Mouse (Mus musculus) heart, adult 2 months (tissue): ENCODE data around the gene Gm11032.

ENCODE experiments used
- CTCF ChIP-seq: fragments of 200-600 bp; IDR thresholded peaks from 2 replicates; pipeline ENCODE4 v1.8.1; 2022; ENCODE audit warnings: antibody characterized with exemption, mild to moderate bottlenecking, moderate library complexity
- EP300 ChIP-seq: fragments of 200-500 bp; IDR thresholded peaks from 2 replicates; pipeline ENCODE4 v1.6.1; 2011; ENCODE audit warnings: low read depth, low read length, control low read depth; ENCODE audit not compliant: insufficient read depth

GRCm38 (mm10) chr11:4598411-4598810 is 21.5 kb upstream of the Gm11032 start:
- TF ChIP-seq CTCF (no peak), EP300 (no peak)
